Mouse (Mus musculus): ENCODE measurements around the gene Selenom. TPM values are rescaled to one million over a fixed set of nuclear protein-coding genes. Genes with fewer than 3 reads are reported as not detected.

Selenom gene
- total RNA-seq, 1 experiment = 43.8 TPM

DNA sequence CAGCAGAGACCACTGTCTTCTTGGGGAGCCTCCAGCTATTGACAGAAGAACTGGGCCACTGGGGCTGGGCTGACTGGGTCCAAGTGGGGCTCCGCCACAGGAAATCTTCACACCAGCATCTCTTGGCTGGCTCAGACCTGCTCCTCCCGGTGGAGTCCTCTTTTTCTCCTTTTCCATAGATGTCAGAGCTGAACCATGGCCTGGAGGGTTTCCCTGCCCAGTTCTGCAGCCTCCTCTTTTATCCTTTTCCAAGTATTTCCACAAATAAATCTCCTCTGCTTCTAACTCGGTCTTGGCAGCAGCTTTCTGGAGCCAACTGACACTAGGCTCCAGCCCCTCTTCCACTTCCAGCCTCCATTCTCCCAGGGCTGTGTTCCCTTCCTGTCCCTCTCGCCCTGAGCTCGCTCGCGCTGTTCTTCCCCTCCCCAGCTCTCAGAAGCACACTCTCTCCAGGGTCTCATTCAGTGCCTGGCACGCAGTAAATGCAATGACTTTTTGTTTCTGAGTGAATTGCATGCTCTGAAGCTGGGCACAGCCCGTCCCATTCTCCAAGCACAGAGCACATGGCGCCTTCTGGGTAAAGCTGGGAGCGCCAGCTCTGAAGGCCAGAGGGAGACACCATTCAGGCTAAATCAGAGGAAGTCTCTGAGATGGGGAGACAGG is 30.4 kb upstream of the Selenom start:
- DNase-seq (ENCODE audit: low read depth, low spot score) = no peak
- no peak overlapping the region for H3K27ac ChIP-seq (ENCODE audit: insufficient read depth, low read depth, low read length, poor library complexity, severe bottlenecking)
- H3K9ac ChIP-seq (ENCODE audit: insufficient read depth, low read depth, low read length, poor library complexity, severe bottlenecking) = no peak overlapping the region
- in situ Hi-C loops (cut with MboI; ENCODE audit: low sequenced_read_pairs in 2 of 2, unreplicated experiment in 2 of 2) = no loop called here
- H3K4me3 ChIP-seq (ENCODE audit: insufficient read depth in 1 of 2, low read depth in 1 of 2, low read length in 2 of 2, poor library complexity in 1 of 2, severe bottlenecking in 1 of 2) = no peak overlapping the region
- no peak for TF ChIP-seq ZNF384 (IDR thresholded peaks at IDR 0.05; ENCODE audit: low read depth, low read length)
- TF ChIP-seq MAFK (IDR thresholded peaks at IDR 0.05; ENCODE audit: insufficient read depth, low read depth, low read length) = no peak
- no peak for TF ChIP-seq ZC3H11A (IDR thresholded peaks at IDR 0.05; ENCODE audit: borderline replicate concordance, low read depth, low read length)
- TF ChIP-seq CHD2 (IDR thresholded peaks at IDR 0.05; ENCODE audit: low read depth, low read length) = no peak
- TF ChIP-seq HCFC1 (IDR thresholded peaks at IDR 0.05; ENCODE audit: borderline replicate concordance, insufficient read depth, low read length) = no peak
- no peaks in the 10 kb centered on the region for H3K36me3 ChIP-seq (ENCODE audit: control insufficient read depth, insufficient read depth, low read length, poor library complexity, severe bottlenecking)
- H3K9me3 ChIP-seq (ENCODE audit: control insufficient read depth, insufficient read depth, low read depth, low read length) = no peaks in the 10 kb centered on the region
- peaks cover 0 to 2% of the 10 kb centered on the region in 2 experiments; a peak in 1 of 4 replicates for H3K4me1 ChIP-seq (ENCODE audit: control insufficient read depth in 2 of 2, insufficient read depth in 2 of 2, low read length in 2 of 2, poor library complexity in 1 of 2)

DNA sequence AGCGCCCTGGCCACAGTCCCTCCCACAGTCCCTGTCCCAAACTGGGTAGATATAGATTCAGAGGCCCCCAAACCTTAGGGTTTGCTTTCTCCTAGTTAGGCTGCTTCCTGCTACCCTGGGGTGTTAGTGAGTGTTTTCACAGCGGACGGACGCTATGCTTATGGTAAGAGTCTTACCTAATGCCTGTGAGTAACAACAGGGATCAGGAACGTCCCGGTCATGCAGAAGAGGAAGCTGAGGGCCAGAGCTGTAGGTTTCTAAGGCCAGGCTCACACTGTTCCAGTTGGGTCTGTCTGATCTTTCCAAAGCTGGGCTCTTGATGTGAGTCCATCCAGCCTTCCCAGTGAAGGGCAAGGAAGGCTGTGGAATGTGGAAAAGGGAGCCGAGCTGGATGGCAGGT is 28.1 kb upstream of the Selenom start:
- in situ Hi-C loops (cut with MboI; ENCODE audit: low sequenced_read_pairs in 2 of 2, unreplicated experiment in 2 of 2) = no loop called here
- TF ChIP-seq MAFK (IDR thresholded peaks at IDR 0.05; ENCODE audit: insufficient read depth, low read depth, low read length) (no peak), ZC3H11A (IDR thresholded peaks at IDR 0.05; ENCODE audit: borderline replicate concordance, low read depth, low read length) (no peak), HCFC1 (IDR thresholded peaks at IDR 0.05; ENCODE audit: borderline replicate concordance, insufficient read depth, low read length) (no peak), CHD2 (IDR thresholded peaks at IDR 0.05; ENCODE audit: low read depth, low read length) (no peak), ZNF384 (IDR thresholded peaks at IDR 0.05; ENCODE audit: low read depth, low read length) (no peak)

DNA sequence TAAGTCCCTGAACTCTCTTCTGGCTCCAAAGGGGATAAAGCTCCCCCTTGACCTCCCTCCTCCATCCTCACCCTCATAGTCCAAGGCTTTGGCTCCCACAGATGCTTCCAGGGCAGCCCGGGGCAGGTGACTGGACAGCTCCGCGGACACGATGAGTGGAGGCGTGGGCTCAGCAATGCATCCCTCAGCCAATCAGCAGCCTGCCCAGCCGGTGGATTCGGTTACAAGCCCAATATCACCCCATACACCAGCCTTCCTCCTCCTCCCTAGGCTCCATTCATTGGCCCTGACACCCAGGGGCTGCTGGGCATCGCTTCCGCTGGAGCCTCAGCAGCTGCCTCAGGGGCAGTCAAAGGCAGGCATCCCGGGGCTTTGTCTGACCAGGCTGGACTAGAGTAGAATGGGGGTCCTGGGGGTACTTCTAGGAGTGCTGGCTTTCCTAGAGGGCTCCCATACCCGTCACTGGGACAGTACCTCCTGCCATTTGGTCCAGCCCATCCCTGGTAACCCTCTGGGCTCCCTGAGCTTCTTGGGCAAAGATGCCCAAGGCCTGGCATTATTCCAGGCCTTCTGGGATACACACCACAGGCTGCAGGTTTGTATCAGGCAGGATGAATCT is 26.4 kb upstream of the Selenom start, which contains the start of gene Pla2g3:
Gene Pla2g3 (plus strand): TSS at position 333 of the 619 bp plus-strand sequence.
- H3K27ac ChIP-seq (ENCODE audit: insufficient read depth, low read depth, low read length, poor library complexity, severe bottlenecking) = no peak within 1 kb of the TSS
- no peak within 1 kb of the TSS for H3K4me3 ChIP-seq (ENCODE audit: insufficient read depth in 1 of 2, low read depth in 1 of 2, low read length in 2 of 2, poor library complexity in 1 of 2, severe bottlenecking in 1 of 2)
- no peak for DNase-seq (ENCODE audit: low read depth, low spot score)
- in situ Hi-C loops (cut with MboI; ENCODE audit: low sequenced_read_pairs in 2 of 2, unreplicated experiment in 2 of 2) = no loop called here
- H3K9ac ChIP-seq (ENCODE audit: insufficient read depth, low read depth, low read length, poor library complexity, severe bottlenecking) = no peak within 1 kb of the TSS
- H3K4me1 ChIP-seq (ENCODE audit: control insufficient read depth in 2 of 2, insufficient read depth in 2 of 2, low read length in 2 of 2, poor library complexity in 1 of 2) = peaks cover 0 to 2% of the 10 kb centered on the region in 2 experiments; a peak in 1 of 4 replicates
- no peaks in the 10 kb centered on the region for H3K36me3 ChIP-seq (ENCODE audit: control insufficient read depth, insufficient read depth, low read length, poor library complexity, severe bottlenecking)
- H3K9me3 ChIP-seq (ENCODE audit: control insufficient read depth, insufficient read depth, low read depth, low read length) = no peaks in the 10 kb centered on the region
- TF ChIP-seq CHD2 (IDR thresholded peaks at IDR 0.05; ENCODE audit: low read depth, low read length) = no peak
- no peak for TF ChIP-seq HCFC1 (IDR thresholded peaks at IDR 0.05; ENCODE audit: borderline replicate concordance, insufficient read depth, low read length)
- no peak for TF ChIP-seq ZNF384 (IDR thresholded peaks at IDR 0.05; ENCODE audit: low read depth, low read length)
- no peak for TF ChIP-seq MAFK (IDR thresholded peaks at IDR 0.05; ENCODE audit: insufficient read depth, low read depth, low read length)
- no peak for TF ChIP-seq ZC3H11A (IDR thresholded peaks at IDR 0.05; ENCODE audit: borderline replicate concordance, low read depth, low read length)

More for the DNA sequence above, 28.1 kb upstream of the Selenom start:
- peaks cover 0 to 2% of the 10 kb centered on the region in 2 experiments; a peak in 1 of 4 replicates for H3K4me1 ChIP-seq (ENCODE audit: control insufficient read depth in 2 of 2, insufficient read depth in 2 of 2, low read length in 2 of 2, poor library complexity in 1 of 2)
- no peak for DNase-seq (ENCODE audit: low read depth, low spot score)
- H3K36me3 ChIP-seq (ENCODE audit: control insufficient read depth, insufficient read depth, low read length, poor library complexity, severe bottlenecking) = no peaks in the 10 kb centered on the region
- H3K27ac ChIP-seq (ENCODE audit: insufficient read depth, low read depth, low read length, poor library complexity, severe bottlenecking) = no peak overlapping the region
- no peak overlapping the region for H3K9ac ChIP-seq (ENCODE audit: insufficient read depth, low read depth, low read length, poor library complexity, severe bottlenecking)
- H3K9me3 ChIP-seq (ENCODE audit: control insufficient read depth, insufficient read depth, low read depth, low read length) = no peaks in the 10 kb centered on the region
- no peak overlapping the region for H3K4me3 ChIP-seq (ENCODE audit: insufficient read depth in 1 of 2, low read depth in 1 of 2, low read length in 2 of 2, poor library complexity in 1 of 2, severe bottlenecking in 1 of 2)

DNA sequence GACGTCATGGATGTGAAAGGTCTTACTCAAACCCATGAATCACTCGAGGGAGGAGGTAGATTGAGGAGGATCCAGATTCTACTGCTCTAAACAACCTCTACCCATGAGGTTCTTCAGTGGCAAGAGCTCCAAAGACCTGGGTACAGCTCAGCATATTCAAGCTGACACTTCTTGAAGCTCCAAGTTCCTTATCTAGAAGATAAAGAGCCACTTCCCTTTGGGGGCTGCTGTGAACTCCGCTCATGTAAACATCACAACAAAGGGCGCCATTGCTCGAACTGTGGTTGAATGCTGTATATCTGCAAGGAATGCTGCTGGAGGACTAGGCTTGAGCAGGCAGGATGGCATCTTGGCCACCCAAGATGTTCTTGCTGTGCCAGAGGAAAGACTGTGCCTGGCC is 25.4 kb upstream of the Selenom start:
- Histone ChIP-seq H3K4me1 (ENCODE audit: control insufficient read depth in 2 of 2, insufficient read depth in 2 of 2, low read length in 2 of 2, poor library complexity in 1 of 2) (peaks cover 0 to 2% of the 10 kb centered on the region in 2 experiments; a peak in 1 of 4 replicates), H3K9ac (ENCODE audit: insufficient read depth, low read depth, low read length, poor library complexity, severe bottlenecking) (no peak overlapping the region), H3K36me3 (ENCODE audit: control insufficient read depth, insufficient read depth, low read length, poor library complexity, severe bottlenecking) (no peaks in the 10 kb centered on the region), H3K9me3 (ENCODE audit: control insufficient read depth, insufficient read depth, low read depth, low read length) (no peaks in the 10 kb centered on the region), H3K4me3 (ENCODE audit: insufficient read depth in 1 of 2, low read depth in 1 of 2, low read length in 2 of 2, poor library complexity in 1 of 2, severe bottlenecking in 1 of 2) (no peak overlapping the region), H3K27ac (ENCODE audit: insufficient read depth, low read depth, low read length, poor library complexity, severe bottlenecking) (no peak overlapping the region)
- DNase-seq (ENCODE audit: low read depth, low spot score) = no peak
- TF ChIP-seq MAFK (IDR thresholded peaks at IDR 0.05; ENCODE audit: insufficient read depth, low read depth, low read length) = no peak
- TF ChIP-seq ZNF384 (IDR thresholded peaks at IDR 0.05; ENCODE audit: low read depth, low read length) = no peak
- TF ChIP-seq ZC3H11A (IDR thresholded peaks at IDR 0.05; ENCODE audit: borderline replicate concordance, low read depth, low read length) = no peak
- TF ChIP-seq CHD2 (IDR thresholded peaks at IDR 0.05; ENCODE audit: low read depth, low read length) = no peak
- TF ChIP-seq HCFC1 (IDR thresholded peaks at IDR 0.05; ENCODE audit: borderline replicate concordance, insufficient read depth, low read length) = no peak
- in situ Hi-C loops (cut with MboI; ENCODE audit: low sequenced_read_pairs in 2 of 2, unreplicated experiment in 2 of 2) = no loop called here
